ENCODE assay signal across 7 mouse cellular contexts in the genomic region with DNA sequence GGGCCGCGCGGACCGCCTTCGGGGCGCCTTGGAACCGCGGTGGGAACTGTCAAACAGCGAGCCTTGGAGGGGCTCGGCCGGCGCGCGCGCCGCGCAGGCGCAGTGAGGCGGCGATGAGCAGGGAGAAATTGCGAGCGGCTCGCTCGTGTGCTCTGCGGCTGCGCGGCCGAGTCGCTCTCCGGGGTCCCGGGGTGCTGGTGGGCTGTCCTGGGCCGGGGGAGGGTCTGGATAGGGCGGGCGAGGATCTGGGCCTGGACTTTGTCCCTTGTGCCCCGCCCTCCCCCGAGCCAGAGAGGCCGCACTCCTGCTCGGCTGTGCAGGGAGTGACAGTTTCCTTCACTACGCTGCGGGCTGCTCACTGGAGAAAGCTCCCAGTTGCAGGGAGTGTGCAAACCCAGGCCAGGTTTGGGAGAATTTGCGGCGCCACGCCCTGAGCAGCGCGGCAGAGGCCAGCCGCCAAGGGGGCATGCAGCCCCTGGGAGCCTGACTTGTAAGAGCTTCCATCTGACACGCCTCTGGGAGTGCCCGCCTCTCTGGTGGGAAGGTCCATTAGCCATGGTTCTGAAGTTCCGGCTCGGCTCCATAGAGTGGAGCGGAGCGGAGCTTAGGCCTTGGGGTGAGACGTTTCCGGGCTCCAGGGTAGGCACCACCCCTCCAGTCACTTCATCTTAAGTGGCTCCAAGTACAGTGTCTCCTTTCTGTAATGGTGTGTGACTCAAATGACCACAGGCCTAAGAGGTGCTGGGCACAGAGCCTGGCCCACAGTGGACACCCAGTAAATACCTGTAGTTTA. TPM values are rescaled to one million over a fixed set of nuclear protein-coding genes. Genes with fewer than 3 reads are reported as not detected.
DNase-seq lines count a peak whose midpoint lies in the region; ATAC-seq and TF ChIP-seq lines count a peak whose summit lies in the region.

No protein-coding gene starts in this region.

- WGBS in forebrain, embryonic 15.5 days, result 1% methylated on average over 44 of the region's 54 CpGs

- H3K36me3 ChIP-seq in forebrain, embryonic 15.5 days, result peaks cover 16% of the 10 kb centered on the region

- H3K27me3 ChIP-seq in forebrain, embryonic 15.5 days, result no peaks in the 10 kb centered on the region

- peak; percentile 81 for ATAC-seq in forebrain, embryonic 15.5 days (replicated peaks)

- H3K27ac ChIP-seq in forebrain, embryonic 15.5 days (replicated peaks), result peak overlapping the region; percentile 91
- peak overlapping the region; percentile 97 for H3K27ac ChIP-seq in layer of hippocampus, adult 2 months

- H3K4me3 ChIP-seq in forebrain, embryonic 15.5 days, result peak overlapping the region; percentile 75
- H3K4me3 ChIP-seq in layer of hippocampus, adult 2 months, result peak overlapping the region; percentile 93

- no peak for TF ChIP-seq CTCF in layer of hippocampus, adult 2 months (conservative IDR thresholded peaks at IDR 0.05)

- H3K9me3 ChIP-seq in forebrain, embryonic 15.5 days, result no peaks in the 10 kb centered on the region

- peak overlapping the region; percentile 98 for H3K4me2 ChIP-seq in forebrain, embryonic 15.5 days (replicated peaks)

- DNase-seq in T-cell, adult 2 months (ENCODE audit: low spot score), result peak; percentile 34
- DNase-seq in cerebellum, adult 11-12 months, result peak; percentile 72
- DNase-seq in heart, postnatal 4 days, result peak; percentile 85
- DNase-seq in layer of hippocampus, adult 2 months (ENCODE audit: low spot score in 2 of 2), result peak; percentile 67 to 82
- peak; percentile 94 for DNase-seq in lung, postnatal 36 days
- DNase-seq in right cerebral cortex, postnatal 4 days, result peak; percentile 88

- peaks cover 24% of the 10 kb centered on the region for H3K4me1 ChIP-seq in forebrain, embryonic 15.5 days

- H3K9ac ChIP-seq in forebrain, embryonic 15.5 days (replicated peaks), result peak overlapping the region; percentile 81

RNA-seq across cellular contexts. Expression of gene Dolpp1, which starts 0.7 kb away (rescaled TPM):
- polyA plus RNA-seq in forebrain, embryonic 15.5 days (2015; fragmentation: Nextera tagmentation; extraction: Ambion mirVana), result 60.0 and 60.3 TPM in 2 replicates
- 10 to 100 TPM; 14.2 to 14.6 TPM for total RNA-seq in heart, postnatal 4 days (2021)
- total RNA-seq in layer of hippocampus, adult 2 months (2021), result 10 to 100 TPM; 22.8 to 24.0 TPM

RNA-seq across cellular contexts. Expression of gene Crat, which starts 22.8 kb away (rescaled TPM):
- polyA plus RNA-seq in forebrain, embryonic 15.5 days (2015; fragmentation: Nextera tagmentation; extraction: Ambion mirVana), result 20.5 and 22.6 TPM in 2 replicates
- 100 to 1,000 TPM; 379 to 401 TPM for total RNA-seq in heart, postnatal 4 days (2021)
- 10 to 100 TPM; 50.9 to 51.6 TPM for total RNA-seq in layer of hippocampus, adult 2 months (2021)

RNA-seq across cellular contexts. Expression of gene Ptpa, which starts 23.1 kb away (rescaled TPM):
- polyA plus RNA-seq in forebrain, embryonic 15.5 days (2015; fragmentation: Nextera tagmentation; extraction: Ambion mirVana), result 146 and 152 TPM in 2 replicates
- 100 to 1,000 TPM; 139 TPM for total RNA-seq in heart, postnatal 4 days (2021)
- total RNA-seq in layer of hippocampus, adult 2 months (2021), result 100 to 1,000 TPM; 152 to 168 TPM

RNA-seq across cellular contexts. Expression of gene Miga2, which starts 28.7 kb away (rescaled TPM):
- polyA plus RNA-seq in forebrain, embryonic 15.5 days (2015; fragmentation: Nextera tagmentation; extraction: Ambion mirVana), result 27.2 and 27.6 TPM in 2 replicates
- total RNA-seq in heart, postnatal 4 days (2021), result 10 to 100 TPM; 52.4 to 63.5 TPM
- total RNA-seq in layer of hippocampus, adult 2 months (2021), result 100 to 1,000 TPM; 112 to 120 TPM

RNA-seq across cellular contexts. Expression of gene Sh3glb2, which starts 33.6 kb away (rescaled TPM):
- 160 and 165 TPM in 2 replicates for polyA plus RNA-seq in forebrain, embryonic 15.5 days (2015; fragmentation: Nextera tagmentation; extraction: Ambion mirVana)
- total RNA-seq in heart, postnatal 4 days (2021), result 10 to 100 TPM; 72.7 to 73.7 TPM
- 100 to 1,000 TPM; 287 to 288 TPM for total RNA-seq in layer of hippocampus, adult 2 months (2021)

Comparison
In these comparisons a context has a peak if more than half of its experiments do, and no peak if none do; other contexts are left out.
1. Peak in every context shown above with its lines: DNase-seq, ATAC-seq, H3K4me3 ChIP-seq and H3K27ac ChIP-seq.
2. DNase-seq: peak in every context shown above with its lines; median percentile 94 in lung, postnatal 36 days; 88 in right cerebral cortex, postnatal 4 days; 85 in heart, postnatal 4 days; 74 in layer of hippocampus, adult 2 months; 72 in cerebellum, adult 11-12 months; 34 in T-cell, adult 2 months.
3. RNA of gene Crat, which starts 22.8 kb away (total RNA-seq): 379 to 401 TPM in heart, postnatal 4 days; 50.9 to 51.6 TPM in layer of hippocampus, adult 2 months; every median in the first group is over 4 times any median in the second.